Mouse (Mus musculus) kidney, adult 9 months (tissue): ENCODE measurements at regions not wholly inside any gene's neighbourhood (a gene's known extent, or its start where the extent isn't known, plus 50 kb on each side); places are given as distances from the start of the nearest gene placed in this dataset.

ENCODE experiments used
- DNase-seq: peaks from one replicate; pipeline ENCODE4 v3.0.0; 2022

DNA sequence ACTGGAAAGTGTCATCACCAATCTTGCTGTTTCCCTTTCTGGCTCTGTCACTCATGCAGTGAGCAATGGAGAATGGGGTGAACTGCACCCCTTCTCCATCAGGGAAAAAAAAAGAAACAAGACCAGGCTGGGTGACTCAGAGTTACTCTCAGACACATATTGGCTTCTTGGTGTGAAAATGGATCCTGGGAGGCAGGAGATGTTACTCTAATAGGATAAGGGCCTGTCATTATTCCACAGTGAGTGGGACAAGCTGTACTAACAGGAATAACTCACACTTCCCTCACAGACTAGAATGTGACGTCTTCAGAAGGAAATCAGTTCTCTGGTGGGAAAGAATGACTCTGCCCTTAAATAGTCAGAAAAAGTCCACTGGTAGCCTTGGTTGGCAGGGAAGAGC is 181.4 kb upstream of the Nlrp1b start:
- no peak for DNase-seq

DNA sequence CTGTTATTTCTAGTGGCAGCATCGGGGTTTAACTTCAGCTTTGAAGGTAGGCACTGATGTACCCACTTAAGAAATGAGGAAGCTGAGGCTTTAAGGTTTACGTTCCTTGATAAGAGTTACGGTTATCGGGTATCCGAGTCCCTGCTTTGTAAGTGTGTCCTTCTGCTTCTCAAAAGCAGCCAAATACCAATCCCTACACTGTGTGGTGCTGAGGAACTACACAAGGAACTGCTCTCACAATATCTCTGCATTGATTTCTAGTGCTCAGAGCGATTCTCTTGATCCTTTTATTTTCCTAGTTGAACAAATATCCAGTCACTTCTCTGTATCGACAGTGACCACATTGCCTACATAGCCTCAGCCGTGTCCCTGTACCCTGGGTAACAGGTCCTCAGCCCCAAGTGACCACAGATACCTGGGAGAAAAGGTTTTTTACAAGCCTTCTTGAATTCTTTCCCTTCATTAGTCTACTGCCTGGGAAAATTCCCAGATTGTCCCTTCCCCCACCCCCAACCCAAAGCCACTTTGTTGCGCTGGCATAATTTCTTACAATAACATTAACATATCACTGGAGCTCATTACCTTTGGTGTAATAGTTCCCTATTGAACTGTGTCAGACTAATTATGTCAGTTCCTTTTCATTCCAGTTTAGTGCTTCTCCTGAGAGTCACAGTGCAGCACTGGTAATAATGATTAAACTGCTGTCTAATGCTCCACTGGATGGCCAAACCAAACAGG is 184.0 kb upstream of the Nlrp1b start:
- no peak for DNase-seq

GRCm38 (mm10) chr11:71415451-71415850 is 184.9 kb upstream of the Nlrp1b start:
- no peak for DNase-seq

DNA sequence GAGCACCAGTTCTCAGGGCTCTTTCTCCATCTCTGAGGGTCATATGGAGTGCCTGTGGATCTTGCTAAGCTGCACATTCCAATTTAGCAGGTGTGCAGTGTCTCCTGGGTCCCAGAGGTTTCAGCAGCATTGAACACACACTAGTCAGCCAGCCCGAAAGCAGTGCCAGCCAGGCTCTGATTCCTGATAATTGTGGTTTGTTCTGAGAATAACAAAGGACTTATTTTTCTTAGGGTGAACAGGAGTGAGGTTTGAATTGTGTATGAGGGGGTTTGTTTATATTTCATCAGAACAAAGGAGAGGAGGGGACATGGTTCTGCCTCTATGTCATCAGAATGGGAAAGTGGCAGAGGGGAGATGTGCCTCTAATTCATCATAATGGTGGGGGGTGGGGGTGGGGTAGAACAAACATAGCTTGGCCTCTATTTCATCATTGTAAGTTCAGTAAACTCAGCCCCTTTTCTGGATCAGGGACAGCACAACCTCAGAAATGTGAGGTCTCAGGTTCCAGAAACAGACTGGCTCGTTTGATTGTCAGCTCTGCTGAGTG is 191.8 kb upstream of the Nlrp1b start:
- no peak for DNase-seq

DNA sequence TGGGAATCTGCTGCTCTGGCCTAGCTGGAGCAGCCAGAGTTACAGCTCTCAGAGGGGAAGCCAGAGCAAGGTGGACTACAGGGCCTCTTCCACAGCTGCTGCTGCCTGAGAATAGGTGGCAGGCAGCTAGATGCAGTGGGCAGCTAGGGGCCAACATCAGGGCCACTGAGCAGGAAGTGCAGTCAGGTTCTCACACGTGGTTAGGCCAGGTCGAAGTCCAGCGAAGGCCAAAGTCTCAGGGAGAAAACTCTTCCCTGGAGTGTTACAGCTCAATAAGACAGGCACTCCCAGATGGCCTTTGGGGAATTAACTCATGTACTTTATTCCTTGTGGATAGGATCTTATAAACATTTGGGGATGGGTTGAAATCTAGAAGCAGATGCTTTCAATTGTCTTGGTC is 192.7 kb upstream of the Nlrp1b start:
- DNase-seq: peak; percentile 63

DNA sequence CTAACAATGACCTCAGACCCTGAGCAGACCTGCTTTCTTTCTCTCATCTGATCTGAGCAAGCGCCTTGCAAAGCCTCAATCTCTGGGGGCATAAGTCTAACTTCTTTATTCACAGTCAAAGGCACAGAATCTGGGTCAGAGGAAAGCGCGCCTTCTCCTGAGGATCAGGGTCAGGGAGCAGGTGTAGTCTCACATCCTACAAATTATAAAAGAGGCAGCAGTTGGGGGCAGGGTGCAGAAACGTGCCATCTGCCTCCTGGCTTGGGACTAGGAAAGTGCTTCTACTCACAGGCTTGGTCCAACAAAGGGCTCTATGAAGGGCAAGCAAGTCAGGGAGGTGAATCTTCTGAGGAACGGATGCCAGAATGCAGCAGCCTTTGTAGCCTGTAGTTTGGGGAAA is 194.3 kb upstream of the Nlrp1b start:
- DNase-seq: no peak

DNA sequence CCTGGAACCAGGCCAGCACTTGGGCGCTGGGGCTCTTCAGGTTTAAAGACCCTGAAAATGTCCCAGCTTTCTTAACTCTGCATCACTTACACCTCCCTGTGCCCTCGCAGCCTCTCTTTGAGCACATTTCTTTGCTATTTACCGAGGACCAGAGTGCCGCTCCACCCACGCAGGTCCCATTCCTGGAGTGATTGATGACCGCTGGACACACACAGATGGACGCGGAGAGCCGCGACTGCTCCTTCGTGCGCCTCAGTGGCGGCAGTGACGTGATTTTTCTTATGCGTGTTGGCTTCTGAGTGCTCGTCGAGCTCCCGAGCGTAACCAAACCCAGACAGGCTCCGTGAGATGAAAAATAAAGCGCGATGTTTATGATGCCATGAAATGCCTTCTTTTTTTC is 199.2 kb upstream of the Nlrp1b start:
- no peak for DNase-seq

GRCm38 (mm10) chr11:71434241-71434640 is 203.7 kb upstream of the Nlrp1b start:
- no peak for DNase-seq

DNA sequence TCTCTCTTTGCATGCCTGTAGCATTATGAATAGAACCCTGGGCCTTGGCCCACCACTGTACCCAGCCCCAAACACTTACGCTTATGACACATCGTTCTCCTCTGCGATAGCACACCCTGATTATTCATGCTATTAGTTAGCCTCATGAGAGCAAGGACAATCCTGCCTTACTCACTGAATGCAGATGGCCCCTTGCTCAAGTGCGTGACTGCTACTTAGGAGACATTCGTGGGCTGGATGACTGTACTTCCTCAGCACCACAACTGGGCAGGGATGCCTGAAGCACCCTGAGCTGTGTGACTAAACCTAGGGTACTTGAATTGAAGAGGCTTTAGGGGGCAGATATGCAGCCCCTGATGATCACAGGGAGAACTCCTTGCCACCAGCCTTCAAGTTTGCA is 204.4 kb upstream of the Nlrp1b start:
- DNase-seq: no peak

DNA sequence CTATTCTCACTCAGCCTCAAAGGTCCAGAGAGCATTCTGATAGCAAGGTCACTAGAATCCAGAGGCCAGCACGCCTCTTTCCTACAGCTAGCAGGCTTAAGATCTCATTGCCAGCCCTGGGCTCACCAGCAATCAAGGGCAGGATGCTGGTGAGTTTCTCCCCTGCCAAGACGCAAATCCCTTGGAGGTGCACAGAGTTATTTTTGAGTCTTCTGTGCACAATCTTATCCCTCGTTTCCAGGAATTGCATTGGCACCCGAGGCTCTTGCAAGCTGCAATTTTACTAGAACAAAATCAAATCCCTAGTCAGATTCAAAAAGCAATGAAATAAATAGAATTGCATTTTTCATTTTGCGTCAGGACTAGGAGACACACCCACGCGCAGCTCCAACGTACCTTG is 205.2 kb upstream of the Nlrp1b start:
- DNase-seq: no peak

- DNase-seq: no peak
Measured at GRCm38 (mm10) chr11:71436335-71436734, 205.8 kb upstream of the Nlrp1b start.

GRCm38 (mm10) chr11:71436801-71437200 is 206.3 kb upstream of the Nlrp1b start:
- DNase-seq: no peak

GRCm38 (mm10) chr11:71439871-71440270 is 209.3 kb upstream of the Nlrp1b start:
- DNase-seq: no peak

- DNase-seq: no peak
Measured at GRCm38 (mm10) chr11:71440392-71440791, 209.9 kb upstream of the Nlrp1b start.

DNA sequence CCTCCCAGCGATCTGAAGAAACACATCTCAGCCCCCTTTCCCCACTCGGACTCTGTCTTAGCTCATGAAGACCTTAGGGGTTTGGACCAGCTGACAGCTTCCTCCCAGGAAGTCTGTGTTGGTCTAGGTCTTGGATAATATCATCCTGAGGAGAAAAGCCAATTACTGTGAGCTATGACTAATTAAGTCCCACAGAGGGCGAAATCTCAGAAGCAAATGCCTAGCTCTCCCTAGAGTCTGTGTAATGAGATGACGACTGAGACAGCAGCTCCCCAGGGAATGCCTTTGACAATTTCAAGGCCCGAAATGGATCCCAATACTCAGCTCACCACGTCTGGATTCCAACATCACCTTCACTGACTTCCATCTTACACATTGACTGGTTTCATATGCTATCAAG is 213.5 kb upstream of the Nlrp1b start:
- DNase-seq: no peak

- DNase-seq: no peak
Measured at GRCm38 (mm10) chr11:71446641-71447040, 216.1 kb upstream of the Nlrp1b start.

GRCm38 (mm10) chr11:71447841-71448745 is 217.6 kb upstream of the Nlrp1b start:
- DNase-seq: no peak

GRCm38 (mm10) chr11:71480094-71480493 is 249.6 kb upstream of the Nlrp1b start:
- no peak for DNase-seq

DNA sequence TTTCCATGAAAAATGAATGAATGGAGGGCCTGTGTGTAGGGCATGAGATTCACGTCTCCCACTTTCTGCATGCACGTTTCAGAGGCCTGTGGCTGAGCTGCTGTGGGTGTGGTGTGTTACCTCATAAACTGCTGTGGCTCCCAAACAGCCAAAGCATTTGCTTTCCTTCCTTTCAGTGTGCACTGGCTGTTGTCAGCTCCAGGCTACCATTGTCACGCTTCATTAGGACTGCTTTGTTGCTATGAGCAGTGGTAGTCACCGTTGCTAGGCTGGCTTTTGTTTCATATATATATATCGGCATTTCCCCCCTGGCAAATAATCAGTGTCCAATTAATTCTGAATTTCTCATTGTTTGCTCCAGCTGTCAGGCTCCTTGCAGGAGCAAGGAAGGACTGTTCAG is 251.9 kb upstream of the Wscd1 start:
- DNase-seq: no peak

DNA sequence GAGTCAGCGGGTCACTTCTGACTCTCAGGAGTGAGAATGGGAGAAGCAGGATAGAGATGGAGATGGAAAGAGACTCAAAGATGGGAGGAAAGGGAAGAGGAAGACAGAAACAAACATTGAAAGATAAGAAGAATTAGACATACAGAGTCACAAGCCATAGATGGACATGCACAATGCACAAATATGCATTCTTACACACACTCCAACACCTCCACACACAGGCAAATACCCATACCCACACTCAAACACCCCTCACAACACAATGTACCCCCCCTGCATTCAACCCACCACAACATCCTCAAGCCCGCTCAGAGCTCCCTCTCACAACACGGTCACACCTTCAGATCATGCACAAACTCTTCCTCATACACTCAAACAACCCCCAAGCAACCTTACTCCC is 251.4 kb upstream of the Wscd1 start:
- DNase-seq: no peak

- DNase-seq: no peak
Measured at GRCm38 (mm10) chr11:71502156-71502555, 247.6 kb upstream of the Wscd1 start.

GRCm38 (mm10) chr11:71512271-71513066 is 237.3 kb upstream of the Wscd1 start:
- peak; percentile 10 for DNase-seq

- peak; percentile 49 for DNase-seq
Measured at GRCm38 (mm10) chr11:71513067-71513350, 236.7 kb upstream of the Wscd1 start.
